Mouse (Mus musculus): ENCODE results near the gene Dnajb8.

Gene Dnajb8

DNA sequence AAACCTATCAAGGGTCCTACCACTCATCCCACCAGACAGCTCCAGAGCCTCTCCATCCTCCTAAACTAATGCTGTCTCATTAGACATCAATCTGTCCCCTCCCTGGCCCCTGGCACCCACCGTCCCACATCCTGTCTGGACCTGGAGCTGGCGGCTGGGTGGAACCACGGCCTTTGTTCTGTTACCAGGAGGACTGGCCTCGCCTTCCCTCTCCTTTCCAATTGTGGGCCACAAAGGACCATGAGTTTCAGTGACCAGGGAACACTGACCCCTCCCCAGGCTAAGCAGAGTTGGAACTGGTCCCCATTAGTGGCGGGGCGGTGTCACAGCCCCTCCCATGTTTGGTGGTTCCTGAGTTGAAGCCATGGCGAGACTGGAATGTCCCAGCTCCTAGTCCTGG, 5.5 kb downstream of the Dnajb8 start:
- no peak for DNase-seq (ENCODE audit: low read depth, low spot score)

DNA sequence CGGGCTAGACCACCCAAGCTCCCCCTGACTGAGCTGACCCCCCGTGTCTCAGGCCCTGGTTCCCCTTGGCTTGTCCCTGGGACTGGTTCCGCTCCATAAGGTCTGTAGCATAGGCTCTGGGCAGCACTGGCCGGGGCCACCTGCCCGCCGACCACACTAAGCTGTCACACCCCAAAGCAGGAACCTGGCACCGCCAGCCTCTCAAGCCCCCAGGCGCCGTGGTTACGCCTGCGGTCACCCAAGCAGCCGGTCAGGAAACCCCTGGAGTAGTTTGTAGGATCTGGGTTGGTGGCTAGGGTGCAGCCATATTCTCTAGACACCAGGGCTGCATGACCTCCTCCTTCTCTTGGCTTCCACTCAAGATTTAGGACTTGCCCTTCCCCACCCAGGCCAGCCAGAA, 7.2 kb downstream of the Dnajb8 start:
- no peak for DNase-seq (ENCODE audit: low read depth, low spot score)

DNA sequence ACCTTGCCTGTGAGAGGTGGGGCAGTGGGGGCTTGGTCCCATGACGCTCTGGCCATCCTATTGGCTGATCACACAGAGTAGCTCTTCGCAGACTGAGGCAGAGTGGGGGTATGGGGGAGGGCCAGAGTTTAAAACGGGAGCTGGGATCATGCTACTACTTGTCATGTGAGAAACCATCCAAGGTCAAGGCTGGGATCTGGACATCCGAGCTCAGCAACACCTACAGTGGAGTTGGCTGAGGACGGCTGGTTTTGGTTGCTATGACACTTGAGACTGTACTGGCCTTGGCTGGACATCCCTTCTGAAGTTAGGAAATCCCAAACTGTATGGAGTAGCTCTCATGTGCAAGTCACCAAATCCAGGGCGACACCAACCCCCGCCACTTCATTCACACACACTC, 9.8 kb downstream of the Dnajb8 start:
- DNase-seq (ENCODE audit: low read depth, low spot score) = peak; percentile 83

DNA sequence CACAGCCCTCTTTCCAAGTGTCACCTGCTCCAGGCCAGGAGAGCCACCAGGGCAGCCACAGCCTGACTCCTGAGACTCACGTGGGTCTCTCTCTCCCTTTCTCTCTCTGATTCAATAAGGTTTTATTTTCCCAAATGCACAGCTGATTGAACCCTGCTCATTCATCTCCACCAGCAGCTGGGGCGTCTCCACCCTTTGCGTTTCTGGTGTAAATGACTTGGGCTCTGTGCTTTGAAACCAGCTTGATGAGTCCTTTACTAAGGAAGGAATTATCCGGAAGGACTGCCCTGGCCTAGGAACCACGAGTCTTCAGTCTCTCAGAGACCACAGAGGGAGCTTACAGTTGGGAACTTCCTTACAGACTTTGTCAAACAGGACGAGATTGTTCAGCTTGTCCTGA, 10.2 kb downstream of the Dnajb8 start:
- DNase-seq (ENCODE audit: low read depth, low spot score) = no peak

DNA sequence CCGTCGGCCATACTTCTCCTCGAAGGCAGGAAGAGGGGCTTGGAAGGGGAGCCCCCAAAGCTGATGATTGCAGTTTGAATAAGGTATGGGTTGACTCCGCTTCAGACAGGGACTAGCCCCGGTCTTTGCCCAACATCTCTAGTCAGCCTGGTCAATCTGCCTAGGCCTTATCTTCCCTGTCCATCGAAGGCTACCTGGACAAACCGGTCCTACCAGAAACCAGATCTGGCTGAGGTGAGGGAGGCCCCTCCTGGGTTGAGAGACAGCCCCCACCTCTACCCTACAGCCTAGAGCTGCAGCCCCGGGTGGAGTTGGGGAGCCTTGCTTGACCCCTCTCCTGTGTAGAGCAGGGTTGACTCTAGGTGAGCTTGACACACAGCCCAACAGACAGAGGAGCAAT, 11.9 kb downstream of the Dnajb8 start:
- no peak for DNase-seq (ENCODE audit: low read depth, low spot score)

DNA sequence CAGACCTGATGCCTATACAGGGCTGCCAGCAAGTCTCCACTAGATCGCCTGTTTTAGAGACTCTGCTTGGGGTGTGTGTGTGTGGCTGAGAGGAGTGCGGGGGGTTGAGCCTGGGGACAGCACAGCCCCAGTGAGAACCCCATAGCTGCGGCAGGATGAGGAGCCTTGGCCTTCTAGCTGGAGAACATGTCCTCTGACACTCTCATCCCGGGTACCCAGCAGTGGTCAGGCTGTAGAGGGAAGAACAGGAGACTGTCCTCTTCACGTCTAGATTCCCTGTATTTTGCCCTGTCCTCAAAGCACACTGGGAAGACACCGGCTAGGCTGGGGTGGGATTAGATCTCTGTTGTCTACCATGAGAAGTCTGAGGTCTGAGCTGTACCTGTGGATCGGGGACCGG, 13.4 kb downstream of the Dnajb8 start:
- no peak for DNase-seq (ENCODE audit: low read depth, low spot score)

DNA sequence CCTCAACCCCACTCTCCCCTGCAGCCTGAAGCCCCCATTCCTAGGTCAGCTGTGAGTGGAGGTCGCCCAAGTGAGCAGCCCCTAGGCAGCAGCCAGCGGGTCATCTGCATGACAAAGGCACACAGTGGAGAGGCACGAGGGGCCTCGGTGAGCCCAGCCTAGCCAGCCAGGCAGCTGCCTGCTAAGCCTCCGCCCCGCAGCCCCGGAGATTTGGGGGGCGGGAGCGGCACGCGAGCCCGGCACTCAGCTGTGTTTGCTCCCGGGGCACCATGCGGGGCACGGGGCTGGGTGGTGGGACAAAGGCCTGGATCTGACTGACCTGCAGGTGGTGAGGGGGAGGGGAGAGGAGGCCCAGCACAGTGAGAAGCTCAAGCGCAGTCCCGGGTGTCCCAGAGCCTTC, 13.9 kb downstream of the Dnajb8 start:
- no peak for DNase-seq (ENCODE audit: low read depth, low spot score)

DNA sequence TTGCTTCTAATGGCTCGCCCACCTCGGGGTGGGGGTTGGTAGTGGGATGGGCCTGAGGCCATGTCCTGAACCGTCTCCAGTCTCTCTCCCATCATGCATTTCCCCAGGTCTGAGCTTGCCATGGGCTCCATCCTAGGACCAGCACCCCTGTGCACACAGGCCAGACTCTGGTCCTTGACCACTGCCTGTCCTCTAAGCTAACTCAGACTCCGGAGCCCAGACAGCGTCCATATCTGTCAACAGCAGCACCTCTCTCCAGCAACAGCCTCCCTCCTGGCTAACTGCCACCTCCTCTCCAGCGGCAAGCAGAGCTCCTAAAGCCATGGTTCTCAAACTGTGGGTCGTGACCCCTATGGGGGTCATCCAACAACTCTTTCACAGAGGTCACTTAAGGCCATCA, 14.4 kb downstream of the Dnajb8 start:
- DNase-seq (ENCODE audit: low read depth, low spot score) = no peak

DNA sequence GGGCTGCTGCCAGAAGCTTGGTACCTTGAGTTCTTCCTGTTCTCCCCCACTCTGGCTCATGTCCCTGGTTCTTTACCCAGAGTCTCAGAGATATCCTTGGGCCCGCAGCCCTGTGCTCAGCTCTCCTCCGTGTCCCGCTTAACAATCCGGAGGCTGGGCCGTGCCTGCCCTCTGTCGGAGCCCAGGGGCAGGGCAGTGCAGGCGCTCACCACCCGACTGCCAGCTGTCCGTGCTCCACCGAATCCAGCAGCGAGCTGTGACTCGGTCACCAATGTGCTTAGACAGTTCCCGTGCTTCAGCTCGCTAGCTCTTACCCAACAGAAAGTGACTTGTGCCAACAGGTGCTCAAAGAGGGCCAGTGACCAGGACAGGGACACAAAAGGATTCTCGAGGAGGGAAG, 20.5 kb downstream of the Dnajb8 start:
- peak; percentile 31 for DNase-seq (ENCODE audit: low read depth, low spot score)

DNA sequence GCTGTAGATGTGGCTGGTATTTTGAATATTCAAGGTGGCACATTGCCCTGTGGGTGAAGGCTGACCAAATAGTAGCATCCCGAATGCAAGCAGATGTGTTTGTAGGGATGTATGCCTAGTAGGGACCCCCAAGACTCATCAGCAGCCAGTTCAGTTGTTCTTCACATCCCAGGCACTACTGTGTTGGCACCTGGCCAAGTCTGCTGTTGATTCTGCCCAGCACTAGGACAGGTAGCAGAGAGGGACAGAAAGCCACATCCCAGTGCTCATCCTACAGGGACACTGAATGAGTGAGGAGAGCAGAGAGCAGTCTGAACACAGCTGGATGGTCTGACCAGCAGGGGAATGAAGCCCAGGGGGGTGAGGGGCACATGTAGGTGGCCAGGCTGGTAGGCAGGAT, 27.2 kb downstream of the Dnajb8 start:
- DNase-seq (ENCODE audit: low read depth, low spot score) = no peak

DNA sequence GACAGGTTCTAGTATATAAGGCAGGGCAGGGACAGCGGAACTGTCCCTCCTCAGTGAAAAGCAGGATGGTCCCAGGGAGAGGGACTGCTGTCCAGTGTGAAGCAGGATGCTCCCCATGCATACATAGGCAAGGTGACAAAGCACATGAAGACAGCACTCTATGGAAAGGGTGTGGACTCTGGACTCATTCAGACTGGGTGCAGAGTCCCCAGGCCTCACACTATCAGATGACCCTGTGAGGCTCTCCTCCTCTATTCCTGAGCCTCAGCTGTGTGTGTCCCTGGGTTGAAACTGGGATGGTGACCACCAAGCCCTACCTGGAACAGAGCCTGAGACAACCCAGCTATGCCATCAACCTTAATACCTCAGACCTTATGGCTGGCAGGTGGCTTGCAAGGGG, 29.3 kb downstream of the Dnajb8 start:
- DNase-seq (ENCODE audit: low read depth, low spot score) = no peak

DNA sequence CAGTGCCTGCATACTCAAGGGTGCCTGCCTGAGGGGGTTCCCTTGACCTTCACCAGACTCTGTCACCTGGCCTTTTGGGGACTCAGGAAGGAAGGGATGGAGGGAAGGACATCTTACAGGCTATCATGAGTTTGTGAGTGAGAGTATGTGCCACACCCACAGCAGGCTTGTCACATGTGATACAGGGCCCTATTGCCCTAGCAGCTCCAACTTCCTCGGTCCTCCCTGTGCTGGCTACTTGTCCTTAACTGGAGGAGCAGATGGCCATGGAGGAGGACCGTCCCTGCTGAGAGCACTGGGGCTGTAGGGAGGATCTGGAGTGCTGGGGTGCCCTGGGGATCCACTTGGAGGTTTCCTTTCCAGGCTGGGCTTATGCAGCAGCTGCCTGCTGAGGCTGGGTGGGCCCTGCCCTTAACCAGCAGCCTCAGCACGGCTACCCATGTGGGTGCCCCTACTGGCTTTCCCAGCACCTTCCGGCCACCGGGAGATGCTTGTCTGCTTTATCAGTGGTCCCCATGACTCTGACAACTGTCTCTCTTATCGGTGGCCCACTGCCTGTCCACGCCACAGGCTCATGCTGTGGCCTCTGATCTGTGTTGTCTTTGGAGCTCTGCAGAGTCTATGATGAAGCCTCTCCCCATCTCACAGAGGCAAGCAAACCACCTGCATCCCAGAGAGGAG, 29.9 kb downstream of the Dnajb8 start:
- DNase-seq (ENCODE audit: low read depth, low spot score) = no peak

DNA sequence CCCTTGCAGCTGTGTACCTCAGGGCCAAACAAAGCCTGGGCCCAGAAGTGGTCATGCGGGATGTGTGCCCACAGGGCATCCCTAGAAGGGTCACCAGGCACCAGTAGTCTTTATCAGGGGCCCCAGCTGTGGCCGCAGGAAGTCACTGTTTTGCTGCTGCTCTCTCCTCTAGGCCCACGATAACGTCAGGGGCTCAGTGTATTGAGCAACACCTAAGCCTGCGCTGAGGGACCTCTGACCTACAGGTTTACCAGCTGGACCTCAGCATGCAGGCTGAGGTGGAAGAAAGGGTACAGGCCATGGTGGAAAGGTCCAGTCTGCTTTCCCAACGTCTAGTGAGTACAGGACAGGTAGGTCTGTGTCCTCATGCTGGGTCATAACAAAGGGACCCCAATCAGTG, 32.0 kb downstream of the Dnajb8 start:
- no peak for DNase-seq (ENCODE audit: low read depth, low spot score)

DNA sequence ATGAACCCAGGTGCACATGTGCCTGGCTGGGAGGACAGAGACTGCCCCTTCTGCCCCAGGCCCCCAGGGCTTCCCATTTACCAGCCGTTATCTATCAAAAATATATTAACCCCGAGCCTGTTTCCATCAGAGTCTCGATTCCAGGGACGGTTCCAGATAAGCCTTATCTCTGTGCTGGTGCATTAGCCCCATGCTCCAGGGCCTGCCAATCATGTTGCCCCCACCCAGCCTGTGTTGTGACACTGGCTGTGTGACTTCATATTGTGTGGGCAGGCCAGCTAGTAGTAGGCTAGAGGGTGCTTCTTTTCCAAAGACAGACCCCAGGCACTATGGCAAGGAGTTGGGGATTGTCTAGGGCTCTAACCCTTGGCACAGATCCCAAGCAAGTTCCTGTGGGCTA, 33.4 kb downstream of the Dnajb8 start:
- no peak for DNase-seq (ENCODE audit: low read depth, low spot score)

DNA sequence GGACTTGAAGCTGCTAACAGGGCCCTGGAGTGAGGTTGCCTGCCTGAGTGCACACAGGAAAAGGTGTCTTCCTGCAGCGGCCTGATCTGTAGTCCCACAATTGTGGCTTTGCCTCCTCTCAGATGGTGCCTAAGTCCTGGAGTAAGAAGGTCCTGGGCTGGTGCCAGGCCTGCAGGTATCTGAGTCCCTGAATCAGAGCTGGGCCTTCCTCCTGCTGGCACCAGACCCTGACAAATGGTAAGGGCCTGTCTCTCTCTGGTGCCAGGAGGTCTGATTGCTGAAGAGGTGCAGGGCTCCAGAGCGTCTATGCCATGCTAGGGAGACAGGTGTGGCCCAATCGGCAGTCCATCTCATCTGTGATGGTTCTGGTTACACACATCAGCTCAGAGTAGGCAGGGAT, 37.6 kb downstream of the Dnajb8 start:
- DNase-seq (ENCODE audit: low read depth, low spot score) = no peak

DNA sequence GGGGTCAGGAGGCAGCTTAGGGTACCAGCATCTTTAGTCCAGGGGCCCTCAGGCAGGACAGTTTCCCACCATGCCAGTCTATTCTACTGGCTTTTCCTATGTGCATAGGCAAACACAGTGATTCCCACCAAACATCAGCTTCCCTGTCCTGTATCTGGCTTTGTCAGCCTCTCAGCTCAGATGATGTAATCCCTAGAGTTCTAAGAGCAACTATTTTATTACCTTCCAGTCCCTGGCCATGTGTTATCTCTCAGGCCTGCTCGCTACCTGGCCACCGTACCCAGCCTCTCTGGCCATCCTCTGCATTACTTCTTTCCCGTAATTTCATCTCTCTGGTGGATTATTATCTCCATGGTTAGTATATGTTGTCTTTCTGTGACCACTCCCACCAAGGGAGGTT, 38.6 kb downstream of the Dnajb8 start:
- no peak for DNase-seq (ENCODE audit: low read depth, low spot score)

DNA sequence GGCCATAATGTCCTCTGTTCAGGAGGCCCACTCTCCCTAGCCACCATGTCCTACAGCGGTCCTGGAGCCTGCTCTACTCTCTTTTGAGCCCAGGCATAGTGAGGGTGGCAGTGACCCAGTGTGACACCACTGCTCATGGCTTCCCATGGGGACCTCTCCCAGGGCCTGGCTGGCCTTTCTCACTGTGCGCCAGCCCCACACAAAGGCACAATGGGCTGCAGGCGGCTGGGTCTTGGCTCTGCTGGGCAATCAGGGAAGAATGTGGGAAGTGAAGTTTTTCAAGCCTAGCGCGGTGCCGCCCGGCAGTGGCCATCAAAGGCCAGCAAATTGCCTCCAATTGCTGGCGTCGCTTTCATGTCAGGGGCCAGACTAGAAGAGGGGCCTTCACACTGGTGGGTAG, 40.1 kb downstream of the Dnajb8 start:
- DNase-seq (ENCODE audit: low read depth, low spot score) = no peak

DNA sequence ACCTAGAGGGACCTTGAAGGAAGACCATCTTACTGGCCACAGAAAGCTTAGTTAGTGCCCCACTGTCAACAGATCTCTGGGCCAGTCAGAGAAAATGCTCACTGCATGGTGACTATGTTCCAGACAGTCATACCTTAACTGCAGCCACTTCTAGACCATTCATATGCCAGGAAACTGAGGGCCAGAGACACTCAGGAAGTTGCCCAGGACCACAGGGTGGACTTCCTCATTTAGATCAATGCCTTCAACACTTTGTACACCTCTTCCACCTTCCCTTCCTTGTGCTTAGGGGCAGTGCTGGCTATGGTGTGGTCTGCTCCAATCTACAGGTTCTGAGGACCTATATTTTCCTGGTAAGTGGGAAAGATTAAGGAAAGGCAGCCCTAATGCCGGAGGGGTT, 43.3 kb downstream of the Dnajb8 start:
- no peak for DNase-seq (ENCODE audit: low read depth, low spot score)

DNA sequence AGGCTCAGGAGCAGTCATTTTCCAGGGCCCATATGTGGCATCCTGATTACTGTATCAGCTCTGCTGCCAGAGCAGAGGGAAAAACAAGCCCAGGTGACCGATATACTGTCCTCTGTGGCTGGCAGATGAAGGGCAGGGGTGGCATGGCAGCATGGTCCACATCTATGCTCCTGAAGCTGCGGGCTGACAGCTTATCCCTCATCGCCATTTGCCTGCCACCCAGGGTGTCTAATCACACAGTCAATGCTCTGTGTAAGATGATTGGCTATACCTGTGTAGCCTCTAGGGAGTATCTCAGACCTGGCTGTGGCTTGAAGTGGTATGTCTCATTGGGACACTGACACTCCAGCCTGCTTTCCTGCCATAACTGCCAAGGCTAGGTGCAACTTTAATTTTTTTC, 44.0 kb downstream of the Dnajb8 start:
- no peak for DNase-seq (ENCODE audit: low read depth, low spot score)

DNA sequence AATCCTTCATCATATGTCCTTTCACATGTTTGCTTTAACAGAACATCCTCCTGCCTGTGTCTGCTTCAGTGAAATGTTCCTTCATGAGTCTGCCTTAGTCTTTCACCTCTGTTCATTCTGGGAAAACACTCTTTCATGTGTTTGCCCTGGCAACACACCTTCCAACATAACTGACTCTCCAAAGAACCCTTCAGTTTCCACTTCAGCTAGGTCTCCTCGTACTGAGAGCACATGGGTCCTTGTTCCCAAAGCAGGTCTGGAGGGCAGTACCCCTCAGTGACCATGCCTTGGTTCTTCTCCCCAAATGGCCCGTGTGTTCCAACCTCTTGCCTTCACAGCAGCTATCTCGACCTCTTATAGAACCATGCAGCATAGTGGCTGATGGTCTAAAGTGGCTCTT, 45.0 kb downstream of the Dnajb8 start:
- DNase-seq (ENCODE audit: low read depth, low spot score) = no peak

DNA sequence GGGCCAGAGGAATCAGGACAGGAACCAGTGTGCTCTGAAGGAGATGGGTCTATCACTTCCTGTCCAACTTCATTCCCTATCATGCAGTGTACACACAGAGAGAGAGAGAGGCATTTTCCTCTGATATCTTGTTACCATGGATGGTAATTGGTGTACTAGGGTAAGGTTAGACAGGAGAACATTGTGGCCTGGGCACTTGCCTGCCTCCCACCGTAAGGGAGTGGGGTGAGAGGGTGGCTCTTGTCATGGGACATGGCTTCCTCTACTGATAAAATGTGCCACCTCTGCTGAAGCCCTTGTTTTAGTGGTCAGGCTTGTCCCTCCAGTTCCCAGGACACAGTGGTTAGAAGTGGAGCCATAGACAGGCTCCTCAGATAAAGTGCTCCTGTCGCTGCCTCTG, 45.9 kb downstream of the Dnajb8 start:
- DNase-seq (ENCODE audit: low read depth, low spot score) = no peak

DNA sequence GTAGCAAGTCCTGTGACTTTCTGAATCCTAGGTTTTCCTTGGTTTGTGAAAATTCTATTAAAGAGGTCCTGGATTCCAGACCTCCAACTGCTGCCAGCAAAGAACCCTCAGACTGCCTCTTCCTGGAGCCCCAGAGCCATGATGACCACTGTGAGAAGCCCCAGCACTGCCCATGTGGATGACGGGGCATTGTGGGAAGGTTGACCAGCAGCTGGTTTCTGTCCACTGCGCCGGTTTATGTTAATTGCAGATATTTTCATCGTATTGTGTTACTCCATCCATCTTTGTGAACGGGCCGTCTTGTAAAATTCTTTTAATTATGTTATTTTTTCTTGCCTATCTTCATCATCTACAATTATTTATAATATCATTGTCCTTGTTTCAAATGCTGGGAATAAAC, 52.6 kb downstream of the Dnajb8 start:
- no peak for DNase-seq (ENCODE audit: low read depth, low spot score)

DNA sequence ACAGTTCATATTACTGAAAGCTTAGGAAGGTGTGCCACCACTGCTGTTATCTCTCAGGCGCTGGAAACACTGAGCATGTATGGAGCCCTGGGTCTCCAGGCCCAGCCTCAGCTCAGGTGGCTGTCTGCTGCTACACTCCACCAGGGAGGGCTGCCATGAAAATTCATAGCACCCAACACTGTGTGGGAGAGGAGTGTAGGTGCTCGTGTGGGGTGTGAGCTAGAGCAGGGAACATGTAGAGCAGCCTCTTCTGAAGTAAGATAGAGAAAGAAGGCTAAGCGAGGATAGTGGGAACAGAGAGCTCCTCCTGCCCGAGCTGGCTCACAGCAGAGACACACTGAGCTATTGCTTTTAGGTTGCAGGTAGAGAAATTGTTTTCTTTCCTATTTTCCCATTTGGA, 54.2 kb downstream of the Dnajb8 start:
- no peak for DNase-seq (ENCODE audit: low read depth, low spot score)

DNA sequence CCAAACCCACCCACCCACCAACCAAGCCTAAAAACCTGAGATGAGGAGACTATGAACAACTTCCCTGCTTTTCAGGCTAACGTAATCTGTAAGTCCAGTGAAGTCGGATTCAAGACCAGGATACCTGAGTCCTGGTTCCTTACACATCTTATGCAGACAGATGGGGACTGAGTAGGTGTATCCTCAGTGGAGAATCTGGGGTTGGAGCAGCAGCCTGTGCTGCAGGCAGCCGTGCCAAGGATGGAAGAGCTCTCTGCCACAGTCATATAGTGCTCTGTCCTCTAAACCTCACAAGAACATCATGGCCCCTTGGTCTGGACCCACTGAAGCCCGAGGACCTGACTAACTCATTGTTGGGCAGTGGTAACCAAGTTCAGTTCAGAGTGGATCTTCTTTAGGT, 55.2 kb downstream of the Dnajb8 start:
- no peak for DNase-seq (ENCODE audit: low read depth, low spot score)

Measured in skeletal muscle tissue, adult 2 months (tissue).